Mouse (Mus musculus) ES-Bruce4 (cell line): Measurements from ENCODE around the gene Zfp626. TPM values are rescaled to one million over a fixed set of nuclear protein-coding genes. Genes with fewer than 3 reads are reported as not detected.
"Not testable (repeated sequence)": the region's sequence is repeated elsewhere in the genome, so short reads cannot be mapped to it uniquely, and the experiment has no call there.

ENCODE experiments used
- H3K27ac ChIP-seq: 2 replicates; pipeline ENCODE4 v1.5.1; 2012; ENCODE audit warnings: low read length, inconsistent platforms; ENCODE audit not compliant: insufficient read depth
- H3K27me3 ChIP-seq: 2 replicates; pipeline ENCODE4 v1.6.1; 2012; ENCODE audit warnings: mild to moderate bottlenecking, low read length, inconsistent platforms; ENCODE audit not compliant: control insufficient read depth, poor library complexity, insufficient read depth, severe bottlenecking
- H3K36me3 ChIP-seq: 2 replicates; pipeline ENCODE4 v1.6.1; 2012; ENCODE audit warnings: inconsistent platforms, mild to moderate bottlenecking, low read length, moderate library complexity; ENCODE audit not compliant: control insufficient read depth, poor library complexity, insufficient read depth, severe bottlenecking
- H3K4me1 ChIP-seq: one replicate; pipeline ENCODE4 v1.8.1; 2011; ENCODE audit warnings: low read length; ENCODE audit not compliant: control insufficient read depth, insufficient read depth
- H3K4me3 ChIP-seq: 2 replicates; pipeline ENCODE4 v1.5.1; 2011; ENCODE audit warnings: low read depth, mild to moderate bottlenecking, low read length
- H3K9ac ChIP-seq: 2 replicates; pipeline ENCODE4 v1.6.1; 2012; ENCODE audit warnings: low read depth, mild to moderate bottlenecking, inconsistent platforms; ENCODE audit not compliant: poor library complexity, severe bottlenecking
- H3K9me3 ChIP-seq: replicated peaks from 2 replicates; pipeline ENCODE4 v1.6.1; 2012; ENCODE audit warnings: mild to moderate bottlenecking, low read length, inconsistent platforms; ENCODE audit not compliant: control insufficient read depth, poor library complexity, insufficient read depth, severe bottlenecking
- CTCF ChIP-seq: IDR thresholded peaks from one replicate; pipeline ENCODE4 v1.8.1; 2011; ENCODE audit warnings: low read depth, low read length
- EP300 ChIP-seq: IDR thresholded peaks from 2 replicates; pipeline ENCODE4 v1.6.1; 2011; ENCODE audit warnings: low read depth, low read length; ENCODE audit not compliant: insufficient read depth
- POLR2A ChIP-seq: IDR thresholded peaks from one replicate; pipeline ENCODE4 v1.8.1; 2011; ENCODE audit warnings: low read length; ENCODE audit not compliant: insufficient read depth
- polyA plus RNA-seq: library from polyadenylated mRNA; stranded (reverse); fragments of >200 nt; gene quantifications from 2 replicates; pipeline ENCODE4 v1.2.4, GENCODE M21; 2011; ENCODE audit warnings: low read depth; ENCODE audit not compliant: missing spikeins, insufficient read depth, insufficient read length

Zfp626 gene
- polyA plus RNA-seq, 1 experiment = 7.3 TPM

- Histone ChIP-seq H3K36me3 (no peaks in the 10 kb centered on the region), H3K9ac (peak overlapping the region; percentile 26; the same call in 1 of the 2 replicates), H3K4me1 (no peaks in the 10 kb centered on the region), H3K4me3 (no peak overlapping the region), H3K27ac (peak overlapping the region; percentile 19), H3K9me3 (no peaks in the 10 kb centered on the region), H3K27me3 (no peaks in the 10 kb centered on the region)
- TF ChIP-seq EP300 (no peak), CTCF (no peak), POLR2A (no peak)
Measured at GRCm38 (mm10) chr7:27859301-27860251, 52.6 kb downstream of the Zfp626 start.

GRCm38 (mm10) chr7:27860396-27861235 lies 53.6 kb downstream of the Zfp626 start:
- H3K27me3 ChIP-seq = no peaks in the 10 kb centered on the region
- no peak overlapping the region for H3K27ac ChIP-seq
- H3K9ac ChIP-seq = peak overlapping the region; percentile 26
- H3K4me3 ChIP-seq = peak overlapping the region; percentile 67
- H3K4me1 ChIP-seq = no peaks in the 10 kb centered on the region
- no peaks in the 10 kb centered on the region for H3K36me3 ChIP-seq
- H3K9me3 ChIP-seq = no peaks in the 10 kb centered on the region
- TF ChIP-seq POLR2A = no peak
- TF ChIP-seq EP300 = no peak
- no peak for TF ChIP-seq CTCF

- not testable (repeated sequence) for H3K4me3 ChIP-seq, H3K36me3 ChIP-seq, H3K27me3 ChIP-seq, H3K27ac ChIP-seq, H3K9me3 ChIP-seq, H3K4me1 ChIP-seq, H3K9ac ChIP-seq
Measured at GRCm38 (mm10) chr7:27862578-27862977, 55.6 kb downstream of the Zfp626 start.

Other genes with a start within 250 kb of the Zfp626 start
- 38.7 and 39.8 TPM in 2 replicates for gene Akt2, start 215.6 kb upstream of the Zfp626 start, polyA plus RNA-seq
- gene Ttc9b, start 153.3 kb upstream of the Zfp626 start, polyA plus RNA-seq = 0.65 TPM in 1 of 2 replicates, not detected in the other
- 13.5 and 16.5 TPM in 2 replicates for gene Map3k10, start 132.6 kb upstream of the Zfp626 start, polyA plus RNA-seq
- gene Zfp607b, start 117.9 kb upstream of the Zfp626 start, polyA plus RNA-seq = 1.6 and 1.8 TPM in 2 replicates
- gene Zfp60, start 75.8 kb upstream of the Zfp626 start, polyA plus RNA-seq = 18.5 and 24.0 TPM in 2 replicates
- 7.0 and 7.7 TPM in 2 replicates for gene Zfp59, start 31.4 kb downstream of the Zfp626 start, polyA plus RNA-seq
- gene Zfp607a, start 50.3 kb downstream of the Zfp626 start, polyA plus RNA-seq = 1.8 and 2.0 TPM in 2 replicates
- 5.8 and 8.7 TPM in 2 replicates for gene Zfp974, start 122.3 kb downstream of the Zfp626 start, polyA plus RNA-seq
- gene Zfp780b, start 172.0 kb downstream of the Zfp626 start, polyA plus RNA-seq = 19.9 and 21.3 TPM in 2 replicates
- 15.3 and 16.4 TPM in 2 replicates for gene Zfp850, start 206.9 kb downstream of the Zfp626 start, polyA plus RNA-seq
- 134 and 143 TPM in 2 replicates for gene Psmc4, start 242.9 kb downstream of the Zfp626 start, polyA plus RNA-seq